19 mouse cellular contexts compared by ENCODE assay signal in the genomic region with DNA sequence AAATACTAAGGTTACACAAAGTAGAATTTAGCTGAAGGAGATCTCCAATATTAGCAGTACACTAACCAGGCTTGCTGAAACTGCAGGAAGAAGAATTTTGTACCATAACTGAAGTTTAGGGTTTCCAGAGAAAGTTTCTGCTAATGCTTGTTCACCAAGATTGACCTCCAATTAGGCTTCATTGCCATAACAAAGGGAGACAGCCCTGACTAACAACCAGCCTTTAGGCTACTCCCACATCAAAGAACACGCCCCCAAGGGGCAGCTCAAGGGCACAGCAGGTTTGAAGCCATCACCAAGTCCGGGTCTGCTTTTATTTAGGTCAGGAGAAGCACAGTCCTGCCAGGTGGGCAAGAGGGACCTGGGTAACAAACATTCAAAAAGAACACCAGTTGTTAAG. TPM values are rescaled to one million over a fixed set of nuclear protein-coding genes. Genes with fewer than 3 reads are reported as not detected.
"Had no signal": no experiment of that assay in that cellular context is flagged by ENCODE, and none has a peak within 500 bp of the region (broad histone marks: within the 10 kb centered on the region; RNA-seq: fewer than 3 reads in every experiment).

No protein-coding gene starts in this region.

- H3K27me3 ChIP-seq: lung, embryonic 15.5 days; midbrain, embryonic 13.5 days; midbrain, embryonic 15.5 days; neural tube, embryonic 12.5 days; stomach, embryonic 15.5 days had no signal

- H3K27ac ChIP-seq: lung, embryonic 15.5 days; macrophage; midbrain, embryonic 13.5 days; midbrain, embryonic 15.5 days; neural tube, embryonic 12.5 days; stomach, embryonic 15.5 days; stomach, postnatal 0 days had no signal

- H3K36me3 ChIP-seq: lung, embryonic 15.5 days; midbrain, embryonic 15.5 days; stomach, embryonic 15.5 days had no signal

- H3K9me3 ChIP-seq: lung, embryonic 15.5 days; midbrain, embryonic 13.5 days; midbrain, embryonic 15.5 days; stomach, embryonic 15.5 days had no signal

- H3K4me3 ChIP-seq: lung, embryonic 15.5 days; megakaryocyte, embryonic 14.5 days; midbrain, embryonic 13.5 days; midbrain, embryonic 15.5 days; neural tube, embryonic 12.5 days; stomach, embryonic 15.5 days had no signal

- H3K9ac ChIP-seq: lung, embryonic 15.5 days; midbrain, embryonic 13.5 days; midbrain, embryonic 15.5 days; neural tube, embryonic 12.5 days; stomach, embryonic 15.5 days had no signal

- DNase-seq: lung, adult 2 months; lung, postnatal 14 days; lung, postnatal 36 days; right cerebral cortex, postnatal 14 days; thymus, adult 2 months; thymus, postnatal 25 days; thymus, postnatal 4 days had no signal

RNA-seq across cellular contexts. Expression of a gene that starts 4.6 kb away (rescaled TPM):
- total RNA-seq: monocyte, adult 5-6 weeks had no signal
- polyA plus RNA-seq: macrophage had no signal

RNA-seq across cellular contexts. Expression of a gene that starts 17.2 kb away (rescaled TPM):
- total RNA-seq: megakaryocyte progenitor cell, adult 5-6 weeks; monocyte, adult 5-6 weeks; neutrophil, adult 5-6 weeks had no signal
- polyA plus RNA-seq: macrophage; spleen, adult 2 months had no signal
